Mouse (Mus musculus): Measurements from ENCODE around the gene Mnd1.
A peak's percentile ranks its signal among the peaks of the same experiment; 100 is the strongest.

Mnd1 gene

GRCm38 (mm10) chr3:84040476-84041082 is 115.0 kb downstream of the Mnd1 start:
- DNase-seq = peak in 1 of 2 experiments; percentile 59

GRCm38 (mm10) chr3:84039646-84040475 is 115.7 kb downstream of the Mnd1 start, which contains the start of gene Tmem131l:
Gene Tmem131l, minus strand, starts transcription at chr3:84040175.
- DNase-seq = peak; percentile 78 to 86

GRCm38 (mm10) chr3:84038981-84039645 is 116.5 kb downstream of the Mnd1 start:
- DNase-seq = peak; percentile 76 to 78

- no peak for DNase-seq
Observed at GRCm38 (mm10) chr3:84038126-84038525, 117.5 kb downstream of the Mnd1 start.
